Mouse (Mus musculus): Measurements from ENCODE around the gene Ltb4r1. TPM values are rescaled to one million over a fixed set of nuclear protein-coding genes. Genes with fewer than 3 reads are reported as not detected.

The Ltb4r1 gene
- polyA plus RNA-seq, 1 experiment from 2014 or later = 1.8 TPM

DNA sequence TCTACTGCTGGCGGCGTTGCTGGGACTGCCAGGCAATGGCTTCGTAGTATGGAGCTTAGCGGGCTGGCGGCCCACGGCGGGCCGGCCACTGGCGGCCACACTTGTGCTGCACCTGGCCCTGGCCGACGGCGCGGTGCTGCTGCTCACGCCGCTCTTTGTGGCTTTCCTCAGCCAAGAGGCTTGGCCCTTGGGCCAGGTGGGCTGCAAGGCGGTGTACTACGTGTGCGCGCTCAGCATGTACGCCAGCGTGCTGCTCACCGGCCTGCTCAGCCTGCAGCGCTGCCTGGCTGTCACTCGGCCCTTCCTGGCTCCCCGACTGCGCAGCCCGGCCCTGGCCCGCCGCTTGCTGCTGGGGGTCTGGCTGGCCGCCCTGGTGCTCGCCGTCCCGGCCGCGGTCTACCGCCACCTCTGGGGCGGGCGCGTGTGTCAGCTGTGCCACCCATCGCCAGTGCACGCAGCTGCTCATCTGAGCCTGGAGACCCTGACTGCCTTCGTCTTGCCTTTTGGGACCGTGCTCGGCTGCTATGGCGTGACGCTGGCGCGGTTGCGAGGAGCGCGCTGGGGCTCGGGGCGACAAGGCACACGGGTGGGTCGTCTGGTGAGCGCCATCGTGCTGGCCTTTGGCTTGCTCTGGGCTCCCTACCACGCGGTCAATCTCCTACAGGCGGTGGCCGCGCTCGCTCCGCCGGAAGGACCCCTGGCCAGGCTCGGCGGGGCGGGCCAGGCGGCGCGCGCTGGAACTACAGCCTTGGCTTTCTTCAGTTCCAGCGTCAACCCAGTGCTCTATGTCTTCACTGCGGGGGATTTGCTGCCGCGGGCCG lies 3.6 kb upstream of the Ltb4r1 start:
- peaks cover 3% of the 10 kb centered on the region; the same call in 1 of the 2 replicates for H3K4me1 ChIP-seq (replicated peaks; ENCODE audit: control insufficient read depth, insufficient read depth)
- no peaks in the 10 kb centered on the region for H3K9me3 ChIP-seq (ENCODE audit: control insufficient read depth, low read length)
- WGBS = 1% methylated on average over 74 of the region's 77 CpGs
- H3K27me3 ChIP-seq (ENCODE audit: control insufficient read depth, insufficient read depth, low read length) = no peaks in the 10 kb centered on the region
- TF ChIP-seq CTCF (IDR thresholded peaks at IDR 0.05; ENCODE audit: low read depth) (peak; percentile 52), EP300 (optimal IDR thresholded peaks at IDR 0.05) (no peak)
- H3K4me3 ChIP-seq (ENCODE audit: low read depth, low read length) = peak overlapping the region; percentile 51
- peak; percentile 56 for DNase-seq (ENCODE audit: low spot score)
- peak overlapping the region; percentile 85 for H3K27ac ChIP-seq (replicated peaks)
- ATAC-seq (ENCODE audit: low FRiP score, low TSS enrichment) = peak; percentile 54
- H3K4me2 ChIP-seq (replicated peaks; ENCODE audit: low read depth) = peak overlapping the region; percentile 98
- peak overlapping the region; percentile 76 for H3K9ac ChIP-seq (ENCODE audit: low read length)
- no peaks in the 10 kb centered on the region for H3K36me3 ChIP-seq (ENCODE audit: control insufficient read depth, insufficient read depth, low read length)

DNA sequence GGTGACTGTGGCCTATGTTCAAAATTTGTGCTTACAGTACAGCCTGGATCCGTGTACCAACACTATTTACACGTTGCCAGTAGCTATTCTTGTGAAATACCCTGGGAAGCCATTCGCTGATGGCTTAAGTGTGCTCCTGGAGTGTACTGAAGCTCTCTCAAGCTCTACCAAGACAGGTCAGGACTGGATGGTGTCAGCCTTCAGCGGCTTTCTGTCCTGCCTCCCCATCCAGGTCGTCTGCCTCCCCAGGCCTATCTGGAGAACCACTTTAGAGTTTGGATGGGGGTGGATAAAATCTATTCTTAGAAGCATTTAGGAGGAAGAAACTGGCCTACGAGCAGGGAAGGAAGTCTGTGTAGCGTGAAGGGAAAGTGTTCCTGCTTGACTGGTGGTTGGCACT lies 2.6 kb upstream of the Ltb4r1 start:
- no peak overlapping the region for H3K9ac ChIP-seq (ENCODE audit: low read length)
- H3K9me3 ChIP-seq (ENCODE audit: control insufficient read depth, low read length) = no peaks in the 10 kb centered on the region
- DNase-seq (ENCODE audit: low spot score) = no peak
- no peaks in the 10 kb centered on the region for H3K36me3 ChIP-seq (ENCODE audit: control insufficient read depth, insufficient read depth, low read length)
- H3K27me3 ChIP-seq (ENCODE audit: control insufficient read depth, insufficient read depth, low read length) = no peaks in the 10 kb centered on the region
- TF ChIP-seq EP300 (optimal IDR thresholded peaks at IDR 0.05) = no peak
- TF ChIP-seq CTCF (IDR thresholded peaks at IDR 0.05; ENCODE audit: low read depth) = no peak
- WGBS = 40% methylated on average over 7 of the region's 7 CpGs
- H3K4me3 ChIP-seq (ENCODE audit: low read depth, low read length) = no peak overlapping the region
- H3K4me2 ChIP-seq (replicated peaks; ENCODE audit: low read depth) = peak overlapping the region; percentile 98
- H3K27ac ChIP-seq (replicated peaks) = peak overlapping the region; percentile 85
- peaks cover 5% of the 10 kb centered on the region; the same call in 1 of the 2 replicates for H3K4me1 ChIP-seq (replicated peaks; ENCODE audit: control insufficient read depth, insufficient read depth)
- ATAC-seq (ENCODE audit: low FRiP score, low TSS enrichment) = no peak

DNA sequence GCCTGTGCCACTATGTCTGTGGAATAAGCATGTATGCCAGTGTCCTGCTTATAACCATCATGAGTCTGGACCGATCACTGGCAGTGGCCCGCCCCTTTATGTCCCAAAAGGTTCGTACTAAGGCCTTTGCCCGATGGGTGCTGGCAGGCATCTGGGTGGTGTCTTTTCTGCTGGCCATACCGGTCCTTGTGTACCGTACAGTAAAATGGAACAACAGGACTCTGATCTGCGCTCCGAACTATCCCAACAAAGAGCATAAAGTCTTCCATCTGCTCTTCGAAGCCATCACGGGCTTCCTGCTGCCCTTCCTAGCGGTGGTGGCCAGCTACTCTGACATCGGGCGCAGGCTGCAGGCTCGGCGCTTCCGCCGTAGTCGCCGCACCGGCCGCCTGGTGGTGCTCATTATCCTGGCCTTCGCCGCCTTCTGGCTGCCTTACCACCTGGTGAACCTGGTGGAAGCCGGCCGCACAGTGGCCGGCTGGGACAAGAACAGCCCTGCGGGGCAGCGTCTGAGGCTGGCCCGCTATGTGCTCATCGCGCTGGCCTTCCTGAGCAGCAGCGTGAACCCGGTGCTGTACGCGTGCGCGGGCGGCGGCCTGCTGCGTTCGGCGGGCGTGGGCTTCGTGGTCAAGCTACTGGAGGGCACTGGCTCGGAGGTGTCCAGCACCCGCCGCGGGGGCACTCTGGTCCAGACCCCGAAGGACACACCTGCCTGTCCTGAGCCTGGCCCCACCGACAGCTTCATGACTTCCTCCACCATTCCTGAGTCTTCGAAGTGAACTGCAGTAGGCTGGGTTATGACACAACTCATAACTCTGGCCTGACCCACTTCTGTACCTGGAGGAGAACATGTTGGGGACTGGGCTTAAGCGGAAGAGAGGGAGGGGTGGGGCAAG lies 2.0 kb downstream of the Ltb4r1 start:
- Histone ChIP-seq H3K9me3 (ENCODE audit: control insufficient read depth, low read length) (no peaks in the 10 kb centered on the region), H3K27ac (replicated peaks) (peak overlapping the region; percentile 67), H3K9ac (ENCODE audit: low read length) (peak overlapping the region; percentile 54), H3K36me3 (ENCODE audit: control insufficient read depth, insufficient read depth, low read length) (no peaks in the 10 kb centered on the region), H3K4me1 (replicated peaks; ENCODE audit: control insufficient read depth, insufficient read depth) (peaks cover 4% of the 10 kb centered on the region; the same call in 1 of the 2 replicates), H3K27me3 (ENCODE audit: control insufficient read depth, insufficient read depth, low read length) (no peaks in the 10 kb centered on the region), H3K4me3 (ENCODE audit: low read depth, low read length) (peak overlapping the region; percentile 34), H3K4me2 (replicated peaks; ENCODE audit: low read depth) (peak overlapping the region; percentile 64)
- ATAC-seq (ENCODE audit: low FRiP score, low TSS enrichment) (peak; percentile 76), DNase-seq (ENCODE audit: low spot score) (peak; percentile 80)
- TF ChIP-seq CTCF (IDR thresholded peaks at IDR 0.05; ENCODE audit: low read depth) = peak; percentile 77
- TF ChIP-seq EP300 (optimal IDR thresholded peaks at IDR 0.05) = no peak
- WGBS = 10% methylated on average over 52 of the region's 52 CpGs

DNA sequence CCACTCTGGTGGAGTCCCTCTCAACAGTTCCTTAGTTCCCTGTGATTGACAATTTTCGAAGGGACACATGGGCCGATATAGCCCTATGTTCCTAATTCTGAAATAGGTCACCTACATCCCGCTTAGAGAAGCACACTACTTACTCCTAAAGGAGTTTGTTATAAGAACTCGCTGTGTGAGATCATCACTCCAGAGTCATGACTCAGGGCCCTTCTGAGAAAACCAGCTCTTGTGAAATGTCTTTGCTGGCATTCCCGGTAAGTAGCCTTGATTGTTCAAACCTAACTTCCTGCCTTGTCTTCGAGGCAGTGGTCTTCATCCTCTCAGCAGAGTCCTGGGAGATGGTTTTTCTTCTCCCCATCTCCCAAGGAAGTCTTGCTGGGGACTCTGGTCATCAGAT lies 2.8 kb downstream of the Ltb4r1 start:
- WGBS = 75% methylated on average over 6 of the region's 6 CpGs
- no peak overlapping the region for H3K9ac ChIP-seq (ENCODE audit: low read length)
- H3K4me2 ChIP-seq (replicated peaks; ENCODE audit: low read depth) = no peak overlapping the region

DNA sequence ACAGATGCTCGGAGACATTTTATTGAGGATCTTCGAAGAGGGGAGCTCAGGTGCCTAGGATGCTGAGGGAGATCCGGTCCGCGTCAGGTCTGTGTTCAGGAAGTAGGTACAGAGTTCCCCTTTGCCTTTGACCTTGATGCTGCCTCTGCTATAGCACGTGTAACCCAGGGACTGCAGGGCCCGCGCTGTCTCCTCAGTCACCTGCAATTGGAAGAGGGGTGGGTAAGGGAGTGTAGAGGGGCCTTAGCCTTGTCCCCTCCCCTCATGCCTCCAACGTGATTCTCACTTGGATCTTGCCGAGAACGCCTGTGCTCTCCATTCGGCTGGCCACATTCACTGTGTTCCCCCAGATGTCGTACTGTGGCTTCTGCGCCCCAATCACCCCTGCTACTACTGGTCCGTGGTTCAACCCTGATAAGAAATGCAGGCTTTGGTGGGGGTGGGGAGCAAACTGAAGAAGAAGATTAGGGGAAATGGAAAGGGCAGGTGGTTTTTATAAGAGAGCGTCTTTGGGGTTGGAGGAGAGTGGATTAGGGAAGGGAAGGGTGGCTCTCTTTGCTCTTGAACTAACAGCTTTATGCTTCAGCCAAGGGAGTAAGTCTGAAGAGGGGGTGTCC lies 3.4 kb downstream of the Ltb4r1 start:
- no peak overlapping the region for H3K9ac ChIP-seq (ENCODE audit: low read length)
- H3K9me3 ChIP-seq (ENCODE audit: control insufficient read depth, low read length) = no peaks in the 10 kb centered on the region
- 76% methylated on average over 16 of the region's 16 CpGs for WGBS
- TF ChIP-seq CTCF (IDR thresholded peaks at IDR 0.05; ENCODE audit: low read depth) (no peak), EP300 (optimal IDR thresholded peaks at IDR 0.05) (no peak)
- ATAC-seq (ENCODE audit: low FRiP score, low TSS enrichment) (peak; percentile 14; the same call in 1 of the 2 replicates), DNase-seq (ENCODE audit: low spot score) (no peak)
- no peak overlapping the region for H3K4me2 ChIP-seq (replicated peaks; ENCODE audit: low read depth)
- no peaks in the 10 kb centered on the region for H3K27me3 ChIP-seq (ENCODE audit: control insufficient read depth, insufficient read depth, low read length)
- H3K27ac ChIP-seq (replicated peaks) = no peak overlapping the region
- H3K36me3 ChIP-seq (ENCODE audit: control insufficient read depth, insufficient read depth, low read length) = no peaks in the 10 kb centered on the region
- 0 out of 2 replicates have a peak, but pooled peaks cover 2% of the 10 kb centered on the region for H3K4me1 ChIP-seq (replicated peaks; ENCODE audit: control insufficient read depth, insufficient read depth)
- H3K4me3 ChIP-seq (ENCODE audit: low read depth, low read length) = no peak overlapping the region

More for the DNA sequence above, 2.8 kb downstream of the Ltb4r1 start:
- TF ChIP-seq CTCF (IDR thresholded peaks at IDR 0.05; ENCODE audit: low read depth) (no peak), EP300 (optimal IDR thresholded peaks at IDR 0.05) (no peak)
- peak; percentile 19; the same call in 1 of the 2 replicates for ATAC-seq (ENCODE audit: low FRiP score, low TSS enrichment)
- Histone ChIP-seq H3K27me3 (ENCODE audit: control insufficient read depth, insufficient read depth, low read length) (no peaks in the 10 kb centered on the region), H3K4me3 (ENCODE audit: low read depth, low read length) (no peak overlapping the region), H3K36me3 (ENCODE audit: control insufficient read depth, insufficient read depth, low read length) (no peaks in the 10 kb centered on the region), H3K9me3 (ENCODE audit: control insufficient read depth, low read length) (no peaks in the 10 kb centered on the region), H3K4me1 (replicated peaks; ENCODE audit: control insufficient read depth, insufficient read depth) (0 out of 2 replicates have a peak, but pooled peaks cover 2% of the 10 kb centered on the region), H3K27ac (replicated peaks) (peak overlapping the region; percentile 67; the same call in 1 of the 2 replicates)
- no peak for DNase-seq (ENCODE audit: low spot score)

All from stomach, postnatal 0 days (tissue).